Mouse (Mus musculus): ENCODE measurements around the gene Rnh1. TPM values are rescaled to one million over a fixed set of nuclear protein-coding genes. Genes with fewer than 3 reads are reported as not detected.

Gene Rnh1
- polyA plus RNA-seq, 1 experiment from 2014 or later, result 122 TPM

- ATAC-seq (replicated peaks; ENCODE audit: low FRiP score), result no peak
- peaks cover 19% of the 10 kb centered on the region for H3K4me1 ChIP-seq
- no peak overlapping the region for H3K27ac ChIP-seq
- H3K27me3 ChIP-seq, result no peaks in the 10 kb centered on the region
- H3K9ac ChIP-seq, result no peak overlapping the region
- no peaks in the 10 kb centered on the region for H3K9me3 ChIP-seq (replicated peaks)
- no peak overlapping the region for H3K4me2 ChIP-seq
- H3K36me3 ChIP-seq, result peaks cover 35% of the 10 kb centered on the region
- WGBS, result 93% methylated on average over 3 of the region's 3 CpGs
- H3K4me3 ChIP-seq (replicated peaks), result no peak overlapping the region
Observed at GRCm38 (mm10) chr7:141188194-141188593, 15.5 kb upstream of the Rnh1 start.

DNA sequence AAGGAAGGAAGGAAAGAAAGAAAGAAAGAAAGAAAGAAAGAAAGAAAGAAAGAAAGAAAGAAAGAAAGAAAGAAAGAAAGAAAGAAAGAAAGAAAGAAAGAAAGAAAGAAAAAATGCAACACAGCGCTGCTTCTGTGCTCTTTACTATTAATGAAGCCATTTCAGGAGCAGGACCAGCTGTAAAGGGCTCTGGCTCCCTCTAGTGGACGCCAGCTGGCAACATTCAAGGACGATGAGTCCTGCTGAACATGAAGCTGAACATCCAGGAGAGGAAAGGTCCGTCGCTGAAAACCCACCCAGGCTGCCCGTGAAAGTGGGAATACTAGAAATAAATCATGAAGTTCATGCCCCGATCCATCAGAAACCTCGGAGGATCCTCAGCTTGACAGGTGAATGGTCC, 3.5 kb upstream of the Rnh1 start:
- WGBS, result 2% methylated on average over 8 of the region's 8 CpGs
- no peak for ATAC-seq (replicated peaks; ENCODE audit: low FRiP score)
- H3K4me1 ChIP-seq, result peaks cover 15% of the 10 kb centered on the region

GRCm38 (mm10) chr7:141175068-141175467, 2.4 kb upstream of the Rnh1 start:
- no peak overlapping the region for H3K4me2 ChIP-seq
- H3K4me3 ChIP-seq (replicated peaks), result no peak overlapping the region
- WGBS, result 82% methylated on average over 4 of the region's 4 CpGs
- no peak overlapping the region for H3K27ac ChIP-seq
- no peak overlapping the region for H3K9ac ChIP-seq
- ATAC-seq (replicated peaks; ENCODE audit: low FRiP score), result no peak
- no peaks in the 10 kb centered on the region for H3K9me3 ChIP-seq (replicated peaks)
- H3K27me3 ChIP-seq, result no peaks in the 10 kb centered on the region; the same call in 1 of the 2 replicates
- no peaks in the 10 kb centered on the region for H3K36me3 ChIP-seq
- peaks cover 16% of the 10 kb centered on the region for H3K4me1 ChIP-seq

More for the DNA sequence above, 3.5 kb upstream of the Rnh1 start:
- H3K4me2 ChIP-seq, result no peak overlapping the region
- no peak overlapping the region for H3K27ac ChIP-seq
- H3K36me3 ChIP-seq, result no peaks in the 10 kb centered on the region
- no peak overlapping the region for H3K9ac ChIP-seq
- H3K27me3 ChIP-seq, result no peaks in the 10 kb centered on the region; the same call in 1 of the 2 replicates
- H3K4me3 ChIP-seq (replicated peaks), result no peak overlapping the region
- no peaks in the 10 kb centered on the region for H3K9me3 ChIP-seq (replicated peaks)

- Histone ChIP-seq H3K36me3 (no peaks in the 10 kb centered on the region), H3K4me3 (replicated peaks) (peak overlapping the region; percentile 62), H3K27me3 (no peaks in the 10 kb centered on the region; the same call in 1 of the 2 replicates), H3K4me1 (peaks cover 21% of the 10 kb centered on the region), H3K4me2 (peak overlapping the region; percentile 68), H3K9ac (no peak overlapping the region), H3K9me3 (replicated peaks) (no peaks in the 10 kb centered on the region), H3K27ac (peak overlapping the region; percentile 98)
- WGBS, result 77% methylated on average over 5 of the region's 5 CpGs
- no peak for ATAC-seq (replicated peaks; ENCODE audit: low FRiP score)
Observed at GRCm38 (mm10) chr7:141173323-141173850, 730 bp upstream of the Rnh1 start.

DNA sequence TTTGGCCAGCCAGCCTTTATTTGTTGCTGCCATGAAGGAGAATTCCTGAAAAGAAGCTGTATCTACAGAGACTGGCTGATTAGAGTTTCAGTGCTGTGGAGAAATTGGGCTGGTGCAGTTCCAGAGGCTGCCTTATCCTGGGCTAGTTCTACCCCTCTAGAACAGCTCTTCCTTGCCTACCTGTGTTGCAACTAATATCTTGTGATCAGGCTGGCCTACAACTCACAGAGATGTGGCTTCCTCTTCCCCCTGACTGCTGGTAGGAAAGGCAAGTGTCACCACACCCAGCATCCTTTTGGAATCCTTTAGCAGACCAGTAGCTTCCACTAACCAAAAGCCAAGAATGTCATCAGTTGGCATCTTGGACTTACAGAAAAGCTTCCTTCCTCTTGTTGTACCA, 2.8 kb downstream of the Rnh1 start:
- Histone ChIP-seq H3K36me3 (peaks cover 13% of the 10 kb centered on the region), H3K4me2 (no peak overlapping the region), H3K27ac (no peak overlapping the region), H3K4me3 (replicated peaks) (no peak overlapping the region), H3K9ac (no peak overlapping the region), H3K27me3 (no peaks in the 10 kb centered on the region), H3K9me3 (replicated peaks) (no peaks in the 10 kb centered on the region), H3K4me1 (peaks cover 35% of the 10 kb centered on the region)
- ATAC-seq (replicated peaks; ENCODE audit: low FRiP score), result no peak

DNA sequence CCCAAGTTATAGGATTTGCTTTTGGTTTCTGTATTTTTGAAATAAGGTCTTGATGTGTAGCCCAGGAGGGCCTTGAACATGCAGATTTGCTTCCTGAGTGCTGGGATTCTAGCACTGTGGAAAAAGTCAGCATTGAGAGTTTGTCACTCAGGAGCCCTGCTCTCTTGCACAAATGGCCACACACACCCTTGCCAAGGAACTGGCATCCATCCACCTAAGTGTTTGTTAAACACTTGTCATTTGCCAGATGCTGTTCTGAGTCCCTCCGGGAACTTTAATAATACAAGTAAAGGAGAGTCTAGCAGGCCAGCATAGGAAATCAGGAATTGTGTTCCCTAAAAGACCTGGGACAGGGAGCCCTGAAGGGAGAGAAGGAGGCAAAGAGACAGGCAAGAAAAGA, 3.4 kb downstream of the Rnh1 start:
- peaks cover 35% of the 10 kb centered on the region for H3K4me1 ChIP-seq
- peaks cover 19% of the 10 kb centered on the region for H3K36me3 ChIP-seq
- no peak overlapping the region for H3K27ac ChIP-seq
- WGBS, result 78% methylated on average over 1 of the region's 1 CpGs
- H3K9me3 ChIP-seq (replicated peaks), result no peaks in the 10 kb centered on the region
- H3K27me3 ChIP-seq, result no peaks in the 10 kb centered on the region
- no peak for ATAC-seq (replicated peaks; ENCODE audit: low FRiP score)
- H3K9ac ChIP-seq, result no peak overlapping the region
- H3K4me2 ChIP-seq, result no peak overlapping the region
- no peak overlapping the region for H3K4me3 ChIP-seq (replicated peaks)

DNA sequence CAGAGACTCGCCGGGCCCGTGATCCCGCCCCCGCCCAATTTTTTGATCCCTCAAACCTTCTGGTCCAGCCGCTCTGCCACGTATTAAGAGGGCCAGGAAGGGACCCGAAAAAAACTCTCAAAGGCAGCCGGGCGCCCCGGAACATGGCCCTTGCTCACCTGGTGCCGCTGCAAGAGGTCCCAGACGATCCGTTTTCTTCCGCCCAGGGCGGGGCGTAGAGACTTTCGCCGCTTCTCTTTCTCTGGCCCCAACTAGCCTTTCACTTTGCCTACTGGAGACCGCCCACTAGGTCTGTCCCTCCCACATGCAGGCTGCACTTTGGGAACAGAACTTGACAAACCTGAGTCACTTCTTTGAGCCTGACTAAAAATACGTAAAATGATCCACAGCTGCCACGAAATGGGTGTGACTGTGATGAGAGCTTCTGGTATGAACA, 4.1 kb downstream of the Rnh1 start:
- H3K27ac ChIP-seq, result peak overlapping the region; percentile 70
- 2% methylated on average over 22 of the region's 22 CpGs for WGBS
- peak; percentile 44 for ATAC-seq (replicated peaks; ENCODE audit: low FRiP score)

GRCm38 (mm10) chr7:141167901-141168517, 4.6 kb downstream of the Rnh1 start:
- WGBS, result 10% methylated on average over 7 of the region's 7 CpGs
- no peak for ATAC-seq (replicated peaks; ENCODE audit: low FRiP score)

More for the DNA sequence above, 4.1 kb downstream of the Rnh1 start:
- Histone ChIP-seq H3K9me3 (replicated peaks) (no peaks in the 10 kb centered on the region), H3K4me1 (peaks cover 33% of the 10 kb centered on the region), H3K36me3 (peaks cover 27% of the 10 kb centered on the region), H3K9ac (peak overlapping the region; percentile 62), H3K4me2 (peak overlapping the region; percentile 68), H3K27me3 (no peaks in the 10 kb centered on the region), H3K4me3 (replicated peaks) (peak overlapping the region; percentile 55)

GRCm38 (mm10) chr7:141164850-141165249, 7.8 kb downstream of the Rnh1 start:
- ATAC-seq (replicated peaks; ENCODE audit: low FRiP score), result no peak
- Histone ChIP-seq H3K4me3 (replicated peaks) (no peak overlapping the region), H3K27me3 (no peaks in the 10 kb centered on the region), H3K27ac (no peak overlapping the region), H3K4me2 (no peak overlapping the region), H3K4me1 (peaks cover 19% of the 10 kb centered on the region), H3K9me3 (replicated peaks) (no peaks in the 10 kb centered on the region), H3K9ac (no peak overlapping the region), H3K36me3 (peaks cover 64% of the 10 kb centered on the region)
- 83% methylated on average over 6 of the region's 6 CpGs for whole genome bisulfite sequencing

More at GRCm38 (mm10) chr7:141167901-141168517, 4.6 kb downstream of the Rnh1 start:
- Histone ChIP-seq H3K4me3 (replicated peaks) (peak overlapping the region; percentile 55), H3K27ac (peak overlapping the region; percentile 70), H3K4me1 (peaks cover 28% of the 10 kb centered on the region), H3K9ac (peak overlapping the region; percentile 62), H3K9me3 (replicated peaks) (no peaks in the 10 kb centered on the region), H3K36me3 (peaks cover 32% of the 10 kb centered on the region), H3K27me3 (no peaks in the 10 kb centered on the region), H3K4me2 (peak overlapping the region; percentile 68)

GRCm38 (mm10) chr7:141164397-141164796, 8.3 kb downstream of the Rnh1 start:
- Histone ChIP-seq H3K27ac (no peak overlapping the region), H3K36me3 (peaks cover 68% of the 10 kb centered on the region), H3K4me2 (no peak overlapping the region)

DNA sequence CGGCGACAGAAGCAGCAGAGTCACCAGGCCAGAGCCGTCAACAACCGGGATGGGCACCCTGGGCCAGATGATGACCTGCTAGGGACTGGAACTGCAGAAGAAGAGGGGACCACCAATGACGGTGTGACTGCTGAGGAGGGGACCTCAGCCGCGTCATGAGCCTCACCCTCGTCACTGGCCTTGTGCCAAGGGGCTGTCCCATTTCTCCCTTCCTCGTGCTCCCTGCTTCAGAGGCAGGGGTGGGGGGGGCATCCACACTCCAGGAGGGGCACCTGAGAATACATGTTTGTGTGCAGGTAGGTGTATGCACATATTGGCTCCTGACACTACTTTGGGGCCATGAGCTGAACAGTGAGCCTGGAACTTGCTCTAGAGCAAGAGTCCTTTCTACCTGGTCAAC, 17.3 kb downstream of the Rnh1 start:
- H3K27ac ChIP-seq, result no peak overlapping the region
- no peak for ATAC-seq (replicated peaks; ENCODE audit: low FRiP score)
- H3K4me2 ChIP-seq, result no peak overlapping the region
- peaks cover 89% of the 10 kb centered on the region for H3K36me3 ChIP-seq
- no peak overlapping the region for H3K4me3 ChIP-seq (replicated peaks)
- no peaks in the 10 kb centered on the region for H3K27me3 ChIP-seq
- WGBS, result 88% methylated on average over 9 of the region's 9 CpGs
- no peaks in the 10 kb centered on the region for H3K4me1 ChIP-seq
- H3K9me3 ChIP-seq (replicated peaks), result no peaks in the 10 kb centered on the region
- H3K9ac ChIP-seq, result no peak overlapping the region

More at GRCm38 (mm10) chr7:141164397-141164796, 8.3 kb downstream of the Rnh1 start:
- Histone ChIP-seq H3K27me3 (no peaks in the 10 kb centered on the region), H3K9me3 (replicated peaks) (no peaks in the 10 kb centered on the region), H3K9ac (no peak overlapping the region), H3K4me3 (replicated peaks) (no peak overlapping the region), H3K4me1 (peaks cover 19% of the 10 kb centered on the region)
- ATAC-seq (replicated peaks; ENCODE audit: low FRiP score), result no peak
- 92% methylated on average over 7 of the region's 7 CpGs for WGBS

DNA sequence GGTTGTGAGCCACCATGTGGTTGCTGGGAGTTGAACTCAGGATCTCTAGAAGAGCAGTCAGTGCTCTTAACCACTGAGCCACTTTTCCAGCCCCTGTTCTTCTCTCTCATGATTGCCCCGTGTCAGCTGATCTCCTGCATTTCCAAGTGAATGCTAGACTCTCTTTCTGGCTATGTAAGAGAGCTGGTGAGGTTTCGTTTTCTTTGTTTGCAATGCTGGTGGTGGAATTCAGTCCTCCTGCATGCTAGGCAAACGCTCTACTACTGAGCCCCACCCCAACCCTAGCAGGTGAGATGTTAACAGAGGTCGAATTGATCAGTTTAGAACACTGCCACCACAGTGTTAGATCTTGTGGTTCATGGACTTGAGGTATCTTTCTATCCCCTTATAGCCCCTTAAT, 24.0 kb downstream of the Rnh1 start:
- no peak for ATAC-seq (replicated peaks; ENCODE audit: low FRiP score)
- Histone ChIP-seq H3K9ac (no peak overlapping the region), H3K36me3 (peaks cover 72% of the 10 kb centered on the region), H3K27ac (no peak overlapping the region), H3K4me1 (no peaks in the 10 kb centered on the region), H3K4me3 (replicated peaks) (no peak overlapping the region), H3K4me2 (no peak overlapping the region), H3K27me3 (no peaks in the 10 kb centered on the region), H3K9me3 (replicated peaks) (no peaks in the 10 kb centered on the region)
- 72% methylated on average over 4 of the region's 4 CpGs for WGBS

All from kidney, embryonic 15.5 days (tissue).